Comparison of ENCODE assay signal across 2 mouse cellular contexts in the genomic region with DNA sequence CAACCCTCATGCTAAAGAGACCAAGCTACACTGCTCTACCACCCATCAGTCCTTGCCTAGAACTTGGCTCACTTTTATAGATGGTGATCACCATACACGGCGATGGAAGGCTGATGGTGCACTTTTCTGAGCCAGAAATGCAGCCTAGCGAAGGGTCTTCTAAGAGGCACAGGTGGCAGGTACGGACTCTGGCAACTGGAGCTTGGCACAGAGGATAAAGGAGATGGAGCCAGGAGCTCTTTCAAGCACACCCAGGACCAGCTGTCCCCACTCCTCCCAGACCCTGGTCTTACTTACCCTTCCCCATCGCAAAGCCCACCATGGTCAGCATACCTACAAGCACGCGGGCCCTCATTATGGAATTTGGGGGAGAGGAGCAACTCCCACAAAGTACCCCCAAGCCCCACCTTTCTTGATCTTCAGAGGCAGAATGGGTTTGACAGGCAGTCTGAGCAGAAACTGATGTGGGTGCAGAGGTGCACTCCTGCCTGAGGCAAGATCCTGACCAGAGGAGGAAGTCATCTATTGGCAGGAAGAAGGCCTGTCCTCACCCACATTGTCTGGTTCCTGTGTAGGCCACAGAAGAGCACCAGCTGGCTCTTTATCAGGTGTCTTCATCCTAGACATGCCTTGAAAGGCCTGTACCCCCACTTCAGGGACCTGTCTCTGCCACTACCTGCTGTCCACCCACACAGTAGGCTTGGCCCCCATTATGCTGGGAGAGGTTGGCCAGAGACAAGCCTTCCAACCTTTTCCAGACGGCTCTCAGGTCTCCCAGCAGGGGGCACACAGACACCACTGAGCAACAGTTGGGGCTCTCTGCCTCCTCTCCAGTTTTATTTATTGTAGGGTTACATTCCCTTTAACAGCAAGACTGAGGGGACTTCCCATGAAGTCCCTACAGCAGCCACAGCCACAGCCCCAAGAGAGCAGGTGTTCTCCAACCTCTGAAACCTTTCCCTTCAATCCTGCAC.
TF ChIP-seq lines count a peak whose summit lies in the region.

Gene Ly6g5b, minus strand, starts transcription at position 383 of the 974 bp plus-strand sequence.

TF ChIP-seq in CH12.LX, 34 proteins besides CTCF, POLR2A, EP300 and RAD21 (continued from another document):
- no peak for TF ChIP-seq USF1 (IDR thresholded peaks at IDR 0.05; ENCODE audit: low read depth, low read length)

TF ChIP-seq in myocyte, 11 proteins besides CTCF, POLR2A, EP300 and RAD21 (continued from another document):
- TF ChIP-seq MYOG (IDR thresholded peaks at IDR 0.05; ENCODE audit: control insufficient read depth in 1 of 3, insufficient read depth in 1 of 3, insufficient read length in 2 of 3, low read depth in 2 of 3) = no peak
- no peak for TF ChIP-seq REST (IDR thresholded peaks at IDR 0.05; ENCODE audit: insufficient read depth, insufficient read length)
- TF ChIP-seq POLR2AphosphoS2 (IDR thresholded peaks at IDR 0.05; ENCODE audit: insufficient read length, low read depth) = peak; percentile 3
- TF ChIP-seq CEBPB (IDR thresholded peaks at IDR 0.05; ENCODE audit: insufficient read depth, poor library complexity, severe bottlenecking) = no peak
